Mouse (Mus musculus) limb, embryonic 11.5 days (tissue): Measurements from ENCODE around the gene Nrbf2. TPM values are rescaled to one million over a fixed set of nuclear protein-coding genes. Genes with fewer than 3 reads are reported as not detected.
A peak's percentile ranks its signal among the peaks of the same experiment; 100 is the strongest.

ENCODE experiments used
- ATAC-seq: fragments of 200-750 bp; cut with Nextera tagmentation; 2 replicates; pipeline ENCODE4 v1.8.0; 2017; ENCODE audit warnings: low read depth; ENCODE audit not compliant: insufficient number of reproducible peaks, low FRiP score, low TSS enrichment
- DNase-seq: peaks from one replicate; pipeline ENCODE4 v3.0.0-alpha.2; 2015; ENCODE audit warnings: low spot score
- H3K27ac ChIP-seq: fragments of 300-500 bp; sonication (generic); replicated peaks from 2 replicates; pipeline ENCODE4 v1.5.1; 2014; ENCODE audit warnings: low read depth, mild to moderate bottlenecking, low read length
- H3K27me3 ChIP-seq: fragments of 300-500 bp; sonication (generic); 2 replicates; pipeline ENCODE4 v1.6.1; 2014; ENCODE audit warnings: mild to moderate bottlenecking, low read length, mixed read lengths; ENCODE audit not compliant: control insufficient read depth, insufficient read depth
- H3K36me3 ChIP-seq: fragments of 300-500 bp; sonication (generic); 2 replicates; pipeline ENCODE4 v1.6.1; 2014; ENCODE audit warnings: mild to moderate bottlenecking, low read length, moderate library complexity, mixed read lengths; ENCODE audit not compliant: control insufficient read depth, insufficient read depth
- H3K4me1 ChIP-seq: fragments of 300-500 bp; sonication (generic); 2 replicates; pipeline ENCODE4 v1.6.1; 2014; ENCODE audit warnings: low read length, mixed read lengths; ENCODE audit not compliant: control insufficient read depth, insufficient read depth
- H3K4me2 ChIP-seq: fragments of 300-500 bp; sonication (generic); 2 replicates; pipeline ENCODE4 v1.6.1; 2014; ENCODE audit warnings: low read depth, mild to moderate bottlenecking, moderate library complexity; ENCODE audit not compliant: severe bottlenecking
- H3K4me3 ChIP-seq: fragments of 300-500 bp; sonication (generic); 2 replicates; pipeline ENCODE4 v1.5.1; 2014; ENCODE audit warnings: low read depth, low read length
- H3K9ac ChIP-seq: fragments of 300-500 bp; sonication (generic); 2 replicates; pipeline ENCODE4 v1.6.1; 2014; ENCODE audit warnings: mild to moderate bottlenecking, low read length
- H3K9me3 ChIP-seq: fragments of 300-500 bp; sonication (generic); 2 replicates; pipeline ENCODE4 v1.6.1; 2016; ENCODE audit warnings: low read length; ENCODE audit not compliant: control insufficient read depth
- whole genome bisulfite sequencing: fragments of 180-500 bp; shearing (Covaris S2); extraction: QIAGEN DNeasy Blood & Tissue Kit; methylation state at CpG from one replicate; pipeline ENCODE4 v1.1.7; 2014; 5-methylcytosine and 5-hydroxymethylcytosine counted together
- polyA plus RNA-seq: library from polyadenylated mRNA; unstranded; fragments of >200 nt; fragmentation: Nextera tagmentation; extraction: Ambion mirVana; gene quantifications from 2 replicates; pipeline ENCODE4 v1.2.1, GENCODE M21; 2014

The Nrbf2 gene
- polyA plus RNA-seq, 1 experiment from 2014 or later: 48.0 TPM

- ATAC-seq (no peak), DNase-seq (peak; percentile 75)
- peak overlapping the region; percentile 20 for H3K4me3 ChIP-seq
- peak overlapping the region; percentile 31 for H3K9ac ChIP-seq
- no peaks in the 10 kb centered on the region for H3K9me3 ChIP-seq
- peak overlapping the region; percentile 52 for H3K4me2 ChIP-seq
- 0 out of 2 replicates have a peak, but pooled peaks cover 2% of the 10 kb centered on the region for H3K4me1 ChIP-seq
- no peak overlapping the region for H3K27ac ChIP-seq
- no peaks in the 10 kb centered on the region for H3K36me3 ChIP-seq
- 2% methylated on average over 20 of the region's 20 CpGs for WGBS
- peaks cover 5% of the 10 kb centered on the region; the same call in 1 of the 2 replicates for H3K27me3 ChIP-seq
These were observed 32.9 kb upstream of the Nrbf2 start for GRCm38 (mm10) chr10:67317931-67318460.

DNA sequence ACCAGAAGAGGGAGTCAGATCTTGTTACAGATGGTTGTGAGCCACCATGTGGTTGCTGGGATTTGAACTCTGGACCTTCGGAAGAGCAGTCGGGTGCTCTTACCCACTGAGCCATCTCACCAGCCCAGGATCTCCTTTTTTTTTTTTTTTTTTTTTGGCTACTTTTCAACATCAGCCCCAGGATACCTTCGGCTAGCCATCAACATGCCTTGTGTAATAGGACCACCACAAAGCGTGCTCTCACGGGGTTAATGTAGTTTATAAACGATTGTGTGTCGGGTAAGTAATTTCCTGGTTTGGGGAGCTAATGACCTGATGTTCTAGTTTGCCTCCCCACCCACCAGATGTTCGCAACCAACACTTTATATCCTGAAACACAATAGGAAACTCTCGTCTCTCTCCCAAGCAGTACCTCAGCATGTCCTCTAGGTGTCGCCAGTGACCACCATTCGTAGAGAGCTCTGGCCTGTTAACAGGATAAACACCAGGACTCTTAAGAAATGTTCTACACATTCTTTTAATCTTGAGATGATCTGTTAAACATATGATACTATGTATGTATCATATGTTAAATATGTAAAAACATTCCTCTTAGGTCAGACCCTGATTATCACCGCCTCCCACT, 29.8 kb upstream of the Nrbf2 start:
- Histone ChIP-seq H3K4me1 (peaks cover 5% of the 10 kb centered on the region; the same call in 1 of the 2 replicates), H3K9me3 (no peaks in the 10 kb centered on the region), H3K4me2 (no peak overlapping the region), H3K9ac (no peak overlapping the region), H3K4me3 (no peak overlapping the region), H3K27ac (no peak overlapping the region), H3K36me3 (no peaks in the 10 kb centered on the region), H3K27me3 (no peaks in the 10 kb centered on the region)
- no peak; the same call in 1 of the 2 replicates for ATAC-seq
- 20% methylated on average over 12 of the region's 12 CpGs for WGBS
- peak; percentile 87 for DNase-seq

GRCm38 (mm10) chr10:67312456-67312855, 27.4 kb upstream of the Nrbf2 start:
- 63% methylated on average over 6 of the region's 6 CpGs for WGBS
- ATAC-seq (no peak), DNase-seq (no peak)
- Histone ChIP-seq H3K27me3 (no peaks in the 10 kb centered on the region), H3K36me3 (no peaks in the 10 kb centered on the region), H3K9ac (no peak overlapping the region), H3K27ac (no peak overlapping the region), H3K4me1 (peaks cover 3% of the 10 kb centered on the region; the same call in 1 of the 2 replicates), H3K4me2 (no peak overlapping the region), H3K9me3 (no peaks in the 10 kb centered on the region), H3K4me3 (no peak overlapping the region)

DNA sequence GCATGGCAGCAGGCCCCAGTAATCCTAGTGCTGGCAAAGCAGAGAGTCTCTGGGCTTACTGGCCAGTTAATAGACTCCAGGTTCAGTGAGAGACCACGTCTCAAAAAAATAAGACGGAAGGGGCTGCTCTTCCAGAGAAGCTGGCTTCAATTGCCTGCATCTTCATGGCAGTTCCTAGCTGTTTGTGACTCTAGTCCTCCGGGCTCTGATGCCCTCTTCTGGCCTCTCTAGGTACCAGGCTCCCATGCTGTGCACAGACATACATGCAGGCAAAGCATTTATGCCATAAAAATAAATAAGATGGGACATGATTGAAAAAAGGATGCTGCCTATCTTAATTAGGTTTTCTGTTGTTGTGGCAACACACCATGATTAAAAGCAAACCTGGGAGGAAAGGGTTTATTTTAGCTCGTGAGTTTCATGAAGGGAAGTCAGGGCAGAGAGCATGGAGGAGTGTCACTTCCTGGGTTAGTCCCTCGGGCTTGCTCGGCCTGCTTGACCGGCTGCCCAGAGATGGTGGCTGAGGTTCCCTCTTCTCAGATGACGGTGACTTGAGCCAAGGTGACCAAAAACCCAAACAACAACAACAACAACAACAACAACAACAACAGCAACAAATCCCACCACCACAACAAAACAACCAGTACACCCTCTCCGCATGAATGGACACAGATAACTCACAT, 26.3 kb upstream of the Nrbf2 start:
- 24% methylated on average over 9 of the region's 9 CpGs for WGBS
- DNase-seq (peak; percentile 76), ATAC-seq (no peak)
- H3K9me3 ChIP-seq: no peaks in the 10 kb centered on the region
- H3K27ac ChIP-seq: no peak overlapping the region
- H3K4me2 ChIP-seq: no peak overlapping the region
- no peak overlapping the region for H3K4me3 ChIP-seq
- H3K9ac ChIP-seq: no peak overlapping the region
- H3K4me1 ChIP-seq: peaks cover 3% of the 10 kb centered on the region; the same call in 1 of the 2 replicates
- no peaks in the 10 kb centered on the region for H3K36me3 ChIP-seq
- no peaks in the 10 kb centered on the region for H3K27me3 ChIP-seq

DNA sequence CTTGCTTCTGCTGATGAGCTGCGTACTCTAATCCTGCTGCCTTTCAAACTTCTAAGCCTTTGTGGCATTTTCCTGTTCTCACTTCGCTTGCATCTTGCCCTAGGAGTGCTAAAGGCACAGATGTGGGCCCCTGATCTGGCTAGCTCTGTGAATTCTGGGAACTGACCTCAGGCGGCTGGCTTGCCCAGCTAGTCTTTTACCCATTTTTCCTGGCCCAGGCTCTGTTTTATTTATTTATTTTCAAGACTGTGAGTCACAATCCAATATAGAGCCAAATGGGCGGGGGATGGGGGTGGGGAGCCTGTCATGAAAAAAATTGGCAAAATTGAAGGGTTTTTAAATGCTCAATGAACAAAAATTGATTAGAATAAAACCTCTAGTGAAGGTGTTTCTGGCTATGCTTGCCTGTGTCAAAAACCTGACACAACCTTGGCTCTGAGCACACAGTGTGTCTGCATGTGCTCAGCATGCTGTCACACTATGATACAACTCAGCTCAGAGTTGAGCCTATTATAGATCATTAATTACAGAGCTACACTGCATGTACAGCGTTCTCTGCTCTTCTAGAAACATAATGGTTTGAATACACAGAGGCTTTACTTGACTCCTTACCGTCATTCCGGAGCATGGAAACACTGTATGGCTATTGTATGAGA, 24.5 kb upstream of the Nrbf2 start:
- Histone ChIP-seq H3K4me2 (no peak overlapping the region), H3K9me3 (no peaks in the 10 kb centered on the region), H3K27ac (no peak overlapping the region), H3K4me1 (peaks cover 3% of the 10 kb centered on the region; the same call in 1 of the 2 replicates), H3K4me3 (no peak overlapping the region), H3K27me3 (no peaks in the 10 kb centered on the region), H3K36me3 (no peaks in the 10 kb centered on the region), H3K9ac (no peak overlapping the region)
- ATAC-seq: no peak
- 86% methylated on average over 7 of the region's 7 CpGs for WGBS
- no peak for DNase-seq

GRCm38 (mm10) chr10:67302340-67302739, 17.2 kb upstream of the Nrbf2 start:
- H3K9me3 ChIP-seq: no peaks in the 10 kb centered on the region
- H3K4me3 ChIP-seq: no peak overlapping the region
- 49% methylated on average over 2 of the region's 2 CpGs for WGBS
- no peaks in the 10 kb centered on the region for H3K27me3 ChIP-seq
- no peak overlapping the region for H3K4me2 ChIP-seq
- H3K9ac ChIP-seq: no peak overlapping the region
- ATAC-seq (no peak), DNase-seq (no peak)
- H3K4me1 ChIP-seq: no peaks in the 10 kb centered on the region
- no peak overlapping the region for H3K27ac ChIP-seq
- H3K36me3 ChIP-seq: no peaks in the 10 kb centered on the region

DNA sequence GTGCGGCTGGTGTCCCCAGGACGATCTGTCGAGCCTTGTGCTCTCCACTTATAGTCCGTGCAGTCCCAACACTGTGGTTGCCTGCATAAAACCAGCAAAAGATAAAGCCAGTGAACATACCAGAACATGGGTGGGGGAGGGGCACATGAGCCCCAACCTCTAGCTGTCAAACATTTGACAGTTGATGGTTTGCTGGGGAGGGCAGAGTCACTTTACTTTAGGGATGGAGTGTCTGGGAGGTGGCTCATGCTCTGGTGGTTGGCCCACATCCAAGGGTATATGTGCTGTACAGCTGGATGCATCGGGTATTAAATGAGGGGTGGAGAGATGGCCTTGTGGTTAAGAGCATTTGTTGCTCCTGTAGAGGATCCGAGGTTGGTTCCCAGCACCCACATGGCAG, 15.9 kb upstream of the Nrbf2 start:
- Histone ChIP-seq H3K27ac (no peak overlapping the region), H3K36me3 (no peaks in the 10 kb centered on the region), H3K9me3 (no peaks in the 10 kb centered on the region), H3K4me1 (no peaks in the 10 kb centered on the region), H3K9ac (no peak overlapping the region), H3K4me3 (no peak overlapping the region), H3K27me3 (no peaks in the 10 kb centered on the region), H3K4me2 (no peak overlapping the region)
- ATAC-seq: no peak
- WGBS: 90% methylated on average over 6 of the region's 6 CpGs
- DNase-seq: no peak

DNA sequence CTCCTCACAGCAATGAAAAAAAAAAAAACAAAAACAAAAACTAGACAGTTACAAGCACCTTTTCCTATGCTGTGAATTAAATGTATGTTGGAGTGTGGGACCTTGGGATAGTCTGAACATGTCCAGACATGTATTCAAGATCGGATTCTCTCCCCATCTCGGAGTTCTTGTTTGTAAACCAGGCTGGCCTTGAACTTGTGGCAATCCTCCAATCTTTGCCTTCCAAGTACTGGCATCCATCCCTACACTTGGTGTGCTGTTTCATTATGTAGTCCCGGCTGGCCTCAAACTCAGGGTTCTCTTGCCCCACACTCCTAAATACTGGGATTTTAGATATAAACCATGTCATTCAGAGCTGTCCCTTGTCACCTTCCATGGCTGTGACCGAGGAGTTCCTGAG, 14.2 kb upstream of the Nrbf2 start:
- H3K27ac ChIP-seq: no peak overlapping the region
- no peaks in the 10 kb centered on the region for H3K4me1 ChIP-seq
- 69% methylated on average over 4 of the region's 4 CpGs for WGBS
- H3K4me3 ChIP-seq: no peak overlapping the region
- H3K9me3 ChIP-seq: no peaks in the 10 kb centered on the region
- ATAC-seq (no peak), DNase-seq (no peak)
- no peak overlapping the region for H3K9ac ChIP-seq
- H3K36me3 ChIP-seq: no peaks in the 10 kb centered on the region
- H3K4me2 ChIP-seq: no peak overlapping the region
- no peaks in the 10 kb centered on the region for H3K27me3 ChIP-seq
